Mouse (Mus musculus) kidney, embryonic 14.5 days (tissue): ENCODE results near the gene Tmsb10. TPM values are rescaled to one million over a fixed set of nuclear protein-coding genes. Genes with fewer than 3 reads are reported as not detected.

ENCODE experiments used
- ATAC-seq: fragments of 200-750 bp; cut with Nextera tagmentation; 2 replicates; pipeline ENCODE4 v1.8.0; 2017; ENCODE audit warnings: moderate number of reproducible peaks, mild to moderate bottlenecking, moderate TSS enrichment, moderate library complexity; ENCODE audit not compliant: low FRiP score, low TSS enrichment
- H3K27ac ChIP-seq: fragments of 300-500 bp; sonication (generic); 2 replicates; pipeline ENCODE4 v1.5.1; 2014; ENCODE audit warnings: low read depth, mild to moderate bottlenecking, low read length, moderate library complexity, mixed read lengths
- H3K27me3 ChIP-seq: fragments of 300-500 bp; sonication (generic); 2 replicates; pipeline ENCODE4 v1.6.1; 2014; ENCODE audit warnings: mild to moderate bottlenecking, low read length; ENCODE audit not compliant: control insufficient read depth, insufficient read depth
- H3K36me3 ChIP-seq: fragments of 300-500 bp; sonication (generic); 2 replicates; pipeline ENCODE4 v1.6.1; 2014; ENCODE audit warnings: low read length, mixed read lengths; ENCODE audit not compliant: control insufficient read depth, insufficient read depth
- H3K4me1 ChIP-seq: fragments of 300-500 bp; sonication (generic); 2 replicates; pipeline ENCODE4 v1.6.1; 2014; ENCODE audit warnings: low read length, mixed read lengths; ENCODE audit not compliant: control insufficient read depth, insufficient read depth
- H3K4me2 ChIP-seq: fragments of 300-500 bp; sonication (generic); replicated peaks from 2 replicates; pipeline ENCODE4 v1.6.1; 2014; ENCODE audit warnings: low read depth, mild to moderate bottlenecking, low read length
- H3K4me3 ChIP-seq: fragments of 300-500 bp; sonication (generic); 2 replicates; pipeline ENCODE4 v1.5.1; 2014; ENCODE audit warnings: mild to moderate bottlenecking, low read length
- H3K9ac ChIP-seq: fragments of 300-500 bp; sonication (generic); 2 replicates; pipeline ENCODE4 v1.6.1; 2014; ENCODE audit warnings: low read depth, mild to moderate bottlenecking, low read length, moderate library complexity
- H3K9me3 ChIP-seq: fragments of 300-500 bp; sonication (generic); 2 replicates; pipeline ENCODE4 v1.6.1; 2016; ENCODE audit warnings: low read length; ENCODE audit not compliant: control insufficient read depth
- WGBS: fragments of 180-500 bp; shearing (Covaris S2); extraction: QIAGEN DNeasy Blood & Tissue Kit; methylation state at CpG from one replicate; pipeline ENCODE4 v1.1.7; 2014; 5-methylcytosine and 5-hydroxymethylcytosine counted together
- polyA plus RNA-seq: library from polyadenylated mRNA; unstranded; fragments of >200 nt; fragmentation: Nextera tagmentation; extraction: Ambion mirVana; gene quantifications from 2 replicates; pipeline ENCODE4 v1.2.1, GENCODE M21; 2014

Tmsb10 gene
- 2,275 and 2,927 TPM in 2 replicates for polyA plus RNA-seq

GRCm38 (mm10) chr6:72958662-72959071, at the start of gene Tmsb10:
Gene Tmsb10, minus strand, starts transcription at chr6:72958748.
- H3K4me2 ChIP-seq = peak within 1 kb of the TSS; percentile 80
- 0 out of 2 replicates have a peak, but pooled peaks have one; percentile 0 for ATAC-seq
- H3K27me3 ChIP-seq = no peaks in the 10 kb centered on the region
- peak within 1 kb of the TSS; percentile 81 for H3K4me3 ChIP-seq
- under 1% methylated on average over 17 of the region's 19 CpGs for WGBS
- peaks cover 33% of the 10 kb centered on the region for H3K4me1 ChIP-seq
- H3K27ac ChIP-seq = peak within 1 kb of the TSS; percentile 87
- peak within 1 kb of the TSS; percentile 91 for H3K9ac ChIP-seq
- no peaks in the 10 kb centered on the region for H3K36me3 ChIP-seq
- no peaks in the 10 kb centered on the region for H3K9me3 ChIP-seq

GRCm38 (mm10) chr6:73003601-73004000, 45.1 kb upstream of the Tmsb10 start:
- H3K4me1 ChIP-seq = no peaks in the 10 kb centered on the region
- no peak overlapping the region for H3K27ac ChIP-seq
- no peak overlapping the region for H3K4me3 ChIP-seq
- no peak overlapping the region for H3K9ac ChIP-seq
- no peak; the same call in 1 of the 2 replicates for ATAC-seq
- no peaks in the 10 kb centered on the region for H3K9me3 ChIP-seq
- WGBS = 35% methylated on average over 5 of the region's 5 CpGs
- H3K27me3 ChIP-seq = no peaks in the 10 kb centered on the region
- no peaks in the 10 kb centered on the region for H3K36me3 ChIP-seq
- H3K4me2 ChIP-seq = no peak overlapping the region

GRCm38 (mm10) chr6:73002391-73002790, 43.8 kb upstream of the Tmsb10 start:
- Histone ChIP-seq H3K27me3 (no peaks in the 10 kb centered on the region), H3K9ac (no peak overlapping the region), H3K4me2 (no peak overlapping the region), H3K4me1 (no peaks in the 10 kb centered on the region), H3K36me3 (no peaks in the 10 kb centered on the region), H3K9me3 (no peaks in the 10 kb centered on the region), H3K27ac (no peak overlapping the region), H3K4me3 (no peak overlapping the region)
- WGBS = 60% methylated on average over 1 of the region's 1 CpGs
- no peak for ATAC-seq

GRCm38 (mm10) chr6:72998809-72999208, 40.3 kb upstream of the Tmsb10 start:
- Histone ChIP-seq H3K9me3 (no peaks in the 10 kb centered on the region), H3K4me2 (no peak overlapping the region), H3K27me3 (no peaks in the 10 kb centered on the region), H3K36me3 (no peaks in the 10 kb centered on the region), H3K9ac (no peak overlapping the region), H3K4me1 (no peaks in the 10 kb centered on the region), H3K4me3 (no peak overlapping the region), H3K27ac (no peak overlapping the region)
- no peak for ATAC-seq
- WGBS = 78% methylated on average over 1 of the region's 1 CpGs

- Histone ChIP-seq H3K27ac (no peak overlapping the region), H3K4me2 (no peak overlapping the region), H3K4me1 (no peaks in the 10 kb centered on the region), H3K9me3 (no peaks in the 10 kb centered on the region), H3K9ac (no peak overlapping the region), H3K36me3 (no peaks in the 10 kb centered on the region), H3K4me3 (no peak overlapping the region), H3K27me3 (no peaks in the 10 kb centered on the region)
- WGBS = 82% methylated on average over 5 of the region's 5 CpGs
- no peak for ATAC-seq
Observed at GRCm38 (mm10) chr6:72993688-72994082, 35.1 kb upstream of the Tmsb10 start.

GRCm38 (mm10) chr6:72993054-72993687, 34.6 kb upstream of the Tmsb10 start:
- H3K9me3 ChIP-seq = no peaks in the 10 kb centered on the region
- H3K36me3 ChIP-seq = no peaks in the 10 kb centered on the region
- no peaks in the 10 kb centered on the region for H3K27me3 ChIP-seq
- H3K27ac ChIP-seq = no peak overlapping the region
- H3K9ac ChIP-seq = no peak overlapping the region
- H3K4me2 ChIP-seq = no peak overlapping the region
- no peak overlapping the region for H3K4me3 ChIP-seq
- 69% methylated on average over 8 of the region's 8 CpGs for WGBS
- no peak for ATAC-seq
- H3K4me1 ChIP-seq = no peaks in the 10 kb centered on the region

GRCm38 (mm10) chr6:72990206-72990605, 31.7 kb upstream of the Tmsb10 start:
- no peaks in the 10 kb centered on the region for H3K36me3 ChIP-seq
- H3K4me3 ChIP-seq = no peak overlapping the region
- H3K4me2 ChIP-seq = no peak overlapping the region
- WGBS = 83% methylated on average over 5 of the region's 5 CpGs
- H3K9me3 ChIP-seq = no peaks in the 10 kb centered on the region
- no peaks in the 10 kb centered on the region for H3K4me1 ChIP-seq
- no peak overlapping the region for H3K27ac ChIP-seq
- H3K9ac ChIP-seq = no peak overlapping the region
- H3K27me3 ChIP-seq = no peaks in the 10 kb centered on the region
- no peak for ATAC-seq

GRCm38 (mm10) chr6:72989028-72989736, 30.6 kb upstream of the Tmsb10 start:
- Histone ChIP-seq H3K4me2 (no peak overlapping the region), H3K4me3 (no peak overlapping the region), H3K27ac (no peak overlapping the region), H3K36me3 (no peaks in the 10 kb centered on the region), H3K27me3 (no peaks in the 10 kb centered on the region), H3K9ac (no peak overlapping the region), H3K4me1 (no peaks in the 10 kb centered on the region), H3K9me3 (no peaks in the 10 kb centered on the region)
- peak; percentile 43; the same call in 1 of the 2 replicates for ATAC-seq
- whole genome bisulfite sequencing = 58% methylated on average over 7 of the region's 7 CpGs

- H3K27ac ChIP-seq = no peak overlapping the region
Observed at GRCm38 (mm10) chr6:72982506-72982905, 24.0 kb upstream of the Tmsb10 start.

More at GRCm38 (mm10) chr6:72982506-72982905, 24.0 kb upstream of the Tmsb10 start:
- Histone ChIP-seq H3K36me3 (no peaks in the 10 kb centered on the region), H3K9ac (no peak overlapping the region), H3K27me3 (no peaks in the 10 kb centered on the region), H3K4me2 (no peak overlapping the region), H3K4me3 (no peak overlapping the region), H3K4me1 (no peaks in the 10 kb centered on the region; the same call in 1 of the 2 replicates), H3K9me3 (no peaks in the 10 kb centered on the region)
- no peak for ATAC-seq
- 87% methylated on average over 4 of the region's 4 CpGs for WGBS
